Mouse (Mus musculus) lung, embryonic 14.5 days (tissue): ENCODE measurements at regions not wholly inside any gene's neighbourhood (a gene's known extent, or its start where the extent isn't known, plus 50 kb on each side); places are given as distances from the start of the nearest gene placed in this dataset.
"Not testable (repeated sequence)": the region's sequence is repeated elsewhere in the genome, so short reads cannot be mapped to it uniquely, and the experiment has no call there.

Experiments
- ATAC-seq: fragments of 200-750 bp; cut with Nextera tagmentation; 2 replicates; pipeline ENCODE4 v1.8.0; 2017; ENCODE audit warnings: mild to moderate bottlenecking, moderate TSS enrichment, moderate library complexity; ENCODE audit not compliant: insufficient read depth
- DNase-seq: peaks from one replicate; pipeline ENCODE4 v3.0.0-alpha.2; 2015
- H3K27ac ChIP-seq: fragments of 300-500 bp; sonication (generic); 2 replicates; pipeline ENCODE4 v1.5.1; 2014; ENCODE audit warnings: low read depth, mild to moderate bottlenecking, moderate library complexity
- H3K27me3 ChIP-seq: fragments of 300-500 bp; sonication (generic); 2 replicates; pipeline ENCODE4 v1.6.1; 2014; ENCODE audit warnings: low read length, control low read depth; ENCODE audit not compliant: insufficient read depth
- H3K36me3 ChIP-seq: fragments of 300-500 bp; sonication (generic); 2 replicates; pipeline ENCODE4 v1.6.1; 2014; ENCODE audit warnings: control low read depth; ENCODE audit not compliant: insufficient read depth
- H3K4me1 ChIP-seq: fragments of 300-500 bp; sonication (generic); 2 replicates; pipeline ENCODE4 v1.6.1; 2014; ENCODE audit warnings: antibody characterized with exemption, control low read depth; ENCODE audit not compliant: insufficient read depth
- H3K4me2 ChIP-seq: fragments of 300-500 bp; sonication (generic); 2 replicates; pipeline ENCODE4 v1.6.1; 2014; ENCODE audit warnings: mild to moderate bottlenecking
- H3K4me3 ChIP-seq: fragments of 300-500 bp; sonication (generic); 2 replicates; pipeline ENCODE4 v1.5.1; 2014; ENCODE audit warnings: low read depth, low read length
- H3K9ac ChIP-seq: fragments of 300-500 bp; sonication (generic); 2 replicates; pipeline ENCODE4 v1.6.1; 2014
- H3K9me3 ChIP-seq: fragments of 300-500 bp; sonication (generic); 2 replicates; pipeline ENCODE4 v1.6.1; 2016; ENCODE audit warnings: low read depth, low read length, control low read depth
- CTCF ChIP-seq: IDR thresholded peaks from 2 replicates; pipeline ENCODE4 v1.5.1; 2016; ENCODE audit warnings: antibody characterized with exemption, low read depth
- WGBS: fragments of 180-500 bp; shearing (Covaris S2); extraction: QIAGEN DNeasy Blood & Tissue Kit; methylation state at CpG from one replicate; pipeline ENCODE4 v1.1.7; 2014; 5-methylcytosine and 5-hydroxymethylcytosine counted together

- DNase-seq, result peak; percentile 5
- Histone ChIP-seq H3K4me3 (no peak overlapping the region), H3K27ac (no peak overlapping the region), H3K4me1 (no peaks in the 10 kb centered on the region), H3K9ac (no peak overlapping the region), H3K36me3 (no peaks in the 10 kb centered on the region), H3K9me3 (peaks cover 3% of the 10 kb centered on the region; the same call in 1 of the 2 replicates), H3K27me3 (no peaks in the 10 kb centered on the region), H3K4me2 (peak overlapping the region; percentile 42)
- ATAC-seq, result no peak
- 42% methylated on average over 11 of the region's 11 CpGs for WGBS
- TF ChIP-seq CTCF, result no peak
Observed at GRCm38 (mm10) chr3:134330943-134331342, 94.7 kb downstream of the Cxxc4 start.

GRCm38 (mm10) chr3:134331499-134332153 lies 95.3 kb downstream of the Cxxc4 start:
- Histone ChIP-seq H3K4me3 (no peak overlapping the region), H3K4me2 (peak overlapping the region; percentile 42), H3K9me3 (peaks cover 3% of the 10 kb centered on the region; the same call in 1 of the 2 replicates), H3K4me1 (no peaks in the 10 kb centered on the region), H3K9ac (no peak overlapping the region), H3K27me3 (no peaks in the 10 kb centered on the region), H3K27ac (no peak overlapping the region), H3K36me3 (no peaks in the 10 kb centered on the region)
- 37% methylated on average over 16 of the region's 16 CpGs for WGBS
- no peak for TF ChIP-seq CTCF
- peak; percentile 6 for DNase-seq
- no peak for ATAC-seq

DNA sequence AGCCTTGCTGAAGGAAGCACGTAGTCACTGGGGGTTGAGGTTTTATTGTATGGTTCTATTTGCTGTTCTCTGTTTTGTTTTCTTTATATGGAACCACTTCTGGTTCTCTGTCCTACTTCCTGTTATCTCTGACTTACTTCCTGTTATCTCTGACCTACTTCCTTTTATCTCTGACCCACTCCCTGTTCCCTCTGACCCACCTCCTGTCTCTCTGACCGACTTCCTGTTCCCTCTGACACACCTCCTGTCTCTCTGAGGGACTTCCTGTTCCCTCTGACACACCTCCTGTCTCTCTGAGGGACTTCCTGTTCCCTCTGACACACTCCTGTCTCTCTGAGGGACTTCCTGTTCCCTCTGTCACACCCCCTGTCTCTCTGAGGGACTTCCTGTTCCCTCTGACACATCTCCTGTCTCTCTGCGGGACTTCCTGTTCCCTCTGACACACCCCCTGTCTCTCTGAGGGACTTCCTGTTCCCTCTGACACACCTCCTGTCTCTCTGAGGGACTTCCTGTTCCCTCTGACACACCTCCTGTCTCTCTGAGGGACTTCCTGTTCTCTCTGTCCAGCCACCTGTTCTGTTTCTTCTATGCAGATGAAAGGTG lies 102.9 kb downstream of the Cxxc4 start:
- not testable (repeated sequence) for H3K9ac ChIP-seq, H3K9me3 ChIP-seq, H3K36me3 ChIP-seq, H3K4me2 ChIP-seq, ATAC-seq, H3K27ac ChIP-seq, H3K27me3 ChIP-seq, H3K4me3 ChIP-seq, DNase-seq, H3K4me1 ChIP-seq
- WGBS, result 85% methylated on average over 3 of the region's 3 CpGs

GRCm38 (mm10) chr3:134365948-134366347 lies 129.7 kb downstream of the Cxxc4 start:
- Histone ChIP-seq H3K4me3 (no peak overlapping the region), H3K27ac (no peak overlapping the region), H3K9me3 (no peaks in the 10 kb centered on the region), H3K4me1 (no peaks in the 10 kb centered on the region), H3K9ac (no peak overlapping the region), H3K4me2 (no peak overlapping the region), H3K36me3 (no peaks in the 10 kb centered on the region), H3K27me3 (no peaks in the 10 kb centered on the region)
- ATAC-seq (no peak), DNase-seq (no peak)
- TF ChIP-seq CTCF, result no peak
- 81% methylated on average over 4 of the region's 4 CpGs for WGBS

GRCm38 (mm10) chr3:134366761-134367160 lies 130.5 kb downstream of the Cxxc4 start:
- Histone ChIP-seq H3K36me3 (no peaks in the 10 kb centered on the region), H3K4me2 (no peak overlapping the region), H3K4me3 (no peak overlapping the region), H3K27me3 (no peaks in the 10 kb centered on the region), H3K4me1 (no peaks in the 10 kb centered on the region), H3K9me3 (no peaks in the 10 kb centered on the region), H3K27ac (no peak overlapping the region), H3K9ac (no peak overlapping the region)
- WGBS, result 50% methylated on average over 3 of the region's 3 CpGs
- TF ChIP-seq CTCF, result no peak
- no peak for ATAC-seq
- no peak for DNase-seq

DNA sequence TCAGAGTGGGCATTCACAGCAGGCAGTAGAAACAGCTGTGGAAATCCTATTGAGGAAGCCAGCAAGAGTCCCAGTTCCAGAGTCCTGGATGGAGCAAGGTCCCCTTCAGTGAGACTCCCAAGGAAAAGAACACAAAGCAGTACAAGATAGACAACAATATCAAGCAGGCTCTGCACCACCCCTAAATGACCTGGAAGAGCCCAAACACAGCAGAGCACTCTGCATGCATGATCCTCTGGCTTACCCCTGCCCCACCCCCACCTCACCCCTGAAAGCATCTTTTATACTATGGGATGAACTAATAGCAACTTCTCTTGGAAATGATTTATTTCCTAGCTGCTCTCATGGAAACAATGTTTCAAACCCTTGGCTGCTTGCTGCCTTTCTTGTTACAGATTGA lies 132.3 kb downstream of the Cxxc4 start:
- H3K4me2 ChIP-seq, result no peak overlapping the region
- H3K27me3 ChIP-seq, result no peaks in the 10 kb centered on the region
- TF ChIP-seq CTCF, result no peak
- ATAC-seq, result no peak; the same call in 1 of the 2 replicates
- no peak overlapping the region for H3K9ac ChIP-seq
- H3K4me1 ChIP-seq, result no peaks in the 10 kb centered on the region
- H3K36me3 ChIP-seq, result no peaks in the 10 kb centered on the region
- H3K27ac ChIP-seq, result no peak overlapping the region
- no peak overlapping the region for H3K4me3 ChIP-seq
- no peak for DNase-seq
- no peaks in the 10 kb centered on the region for H3K9me3 ChIP-seq

- H3K4me3 ChIP-seq, result no peak overlapping the region
- H3K4me2 ChIP-seq, result no peak overlapping the region
- 57% methylated on average over 4 of the region's 4 CpGs for WGBS
- no peak for TF ChIP-seq CTCF
- no peak overlapping the region for H3K27ac ChIP-seq
- no peak for ATAC-seq
- no peaks in the 10 kb centered on the region for H3K27me3 ChIP-seq
- no peaks in the 10 kb centered on the region for H3K36me3 ChIP-seq
- DNase-seq, result peak; percentile 24
- H3K9ac ChIP-seq, result no peak overlapping the region
- no peaks in the 10 kb centered on the region for H3K4me1 ChIP-seq
- H3K9me3 ChIP-seq, result no peaks in the 10 kb centered on the region
Observed at GRCm38 (mm10) chr3:134369126-134369525, 132.8 kb downstream of the Cxxc4 start.
